ENCODE assay signal across 25 mouse cellular contexts in the genomic region with DNA sequence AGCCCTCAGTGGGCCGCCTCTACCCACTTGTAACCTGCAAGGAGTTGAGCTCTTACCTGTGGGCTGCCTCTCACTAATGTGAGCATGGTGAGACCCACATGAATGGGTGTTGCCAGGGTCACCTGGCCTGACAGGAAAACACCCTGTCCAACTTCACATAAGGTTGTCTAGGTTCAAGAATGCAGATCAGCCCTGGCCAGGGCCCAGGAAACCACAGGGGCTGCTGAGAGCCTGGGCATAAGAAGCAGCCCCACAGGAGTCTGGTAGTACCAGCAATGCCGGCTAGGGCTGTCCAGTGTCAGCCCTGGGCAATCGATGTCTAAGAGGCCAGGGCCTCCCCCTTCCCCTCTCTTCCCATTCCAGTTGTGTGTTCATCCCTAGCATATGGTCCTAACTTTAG. TPM values are rescaled to one million over a fixed set of nuclear protein-coding genes. Genes with fewer than 3 reads are reported as not detected.
A peak's percentile ranks its signal among the peaks of the same experiment; 100 is the strongest.
DNase-seq lines count a peak whose midpoint lies in the region; ATAC-seq and TF ChIP-seq lines count a peak whose summit lies in the region.
"Had no signal": no experiment of that assay in that cellular context is flagged by ENCODE, and none has a peak within 500 bp of the region (broad histone marks: within the 10 kb centered on the region; RNA-seq: fewer than 3 reads in every experiment).

No protein-coding gene starts in this region.

- no peak for ATAC-seq in liver, embryonic 11.5 days (replicated peaks; ENCODE audit: low FRiP score)
- ATAC-seq in liver, embryonic 14.5 days (ENCODE audit: insufficient read depth) = no peak
- ATAC-seq in forebrain, embryonic 16.5 days = no peak
- ATAC-seq: forebrain, postnatal 0 days; hindbrain, postnatal 0 days; intestine, embryonic 16.5 days; lung, postnatal 0 days; midbrain, embryonic 13.5 days had no signal

- 75% methylated on average over 3 of the region's 3 CpGs for WGBS in heart, embryonic 10.5 days
- WGBS in liver, embryonic 11.5 days = 57% methylated on average over 3 of the region's 3 CpGs
- 52% methylated on average over 3 of the region's 3 CpGs for WGBS in liver, embryonic 14.5 days (ENCODE audit: insufficient replicate concordance)
- 77% methylated on average over 3 of the region's 3 CpGs for WGBS in forebrain, embryonic 16.5 days

- H3K36me3 ChIP-seq in heart, embryonic 10.5 days = peaks cover 28% of the 10 kb centered on the region
- peaks cover 22% of the 10 kb centered on the region for H3K36me3 ChIP-seq in liver, embryonic 11.5 days (ENCODE audit: control insufficient read depth, insufficient read depth, low read length)
- peaks cover 0 to 74% of the 10 kb centered on the region in 2 experiments; a peak in 3 of 4 replicates for H3K36me3 ChIP-seq in MEL (ENCODE audit: control insufficient read depth in 1 of 2, insufficient read depth in 2 of 2, low read length in 2 of 2)
- peaks cover 51% of the 10 kb centered on the region for H3K36me3 ChIP-seq in liver, embryonic 14.5 days (replicated peaks; ENCODE audit: control insufficient read depth, insufficient read depth, low read depth)
- no peaks in the 10 kb centered on the region for H3K36me3 ChIP-seq in forebrain, embryonic 16.5 days (ENCODE audit: control insufficient read depth, insufficient read depth)
- H3K36me3 ChIP-seq: embryonic facial prominence, embryonic 15.5 days; forebrain, embryonic 10.5 days; limb, embryonic 15.5 days; midbrain, embryonic 13.5 days had no signal

- intact Hi-C loops in heart, postnatal 10 days (cut with DNase I) = no loop called here

- no peak for TF ChIP-seq POLR2A in MEL (IDR thresholded peaks at IDR 0.05; ENCODE audit: control insufficient read depth in 1 of 2, insufficient read depth in 1 of 2, low read depth in 1 of 2, low read length in 2 of 2, poor library complexity in 1 of 2)

- no peak overlapping the region for H3K4me3 ChIP-seq in heart, embryonic 10.5 days
- H3K4me3 ChIP-seq in liver, embryonic 11.5 days (ENCODE audit: low read depth, low read length) = 0 out of 2 replicates have a peak overlapping the region, but pooled peaks have one; percentile 28
- H3K4me3 ChIP-seq in MEL (ENCODE audit: control insufficient read depth in 1 of 2, insufficient read depth in 1 of 2, low read depth in 2 of 2, low read length in 2 of 2) = no peak overlapping the region
- H3K4me3 ChIP-seq in liver, embryonic 14.5 days (ENCODE audit: insufficient read depth in 1 of 2, low read depth in 2 of 2, low read length in 2 of 2) = peak overlapping the region; percentile 50 to 91; a peak in 3 of 4 replicates
- H3K4me3 ChIP-seq in forebrain, embryonic 16.5 days (replicated peaks; ENCODE audit: low read length) = no peak overlapping the region
- H3K4me3 ChIP-seq: embryonic facial prominence, embryonic 15.5 days; forebrain, embryonic 10.5 days; limb, embryonic 15.5 days; midbrain, embryonic 13.5 days had no signal

- peak overlapping the region; percentile 75 for H3K9ac ChIP-seq in liver, embryonic 11.5 days (ENCODE audit: low read depth, low read length)
- H3K9ac ChIP-seq in MEL (ENCODE audit: control insufficient read depth, low read depth, low read length, poor library complexity, severe bottlenecking) = peak overlapping the region; percentile 41
- peak overlapping the region; percentile 72 for H3K9ac ChIP-seq in liver, embryonic 14.5 days (replicated peaks)
- H3K9ac ChIP-seq in forebrain, embryonic 16.5 days (replicated peaks; ENCODE audit: low read depth, low read length) = no peak overlapping the region
- H3K9ac ChIP-seq: embryonic facial prominence, embryonic 15.5 days; forebrain, postnatal 0 days; limb, embryonic 15.5 days; midbrain, embryonic 13.5 days had no signal

- no peak for DNase-seq in heart, embryonic 10.5 days (ENCODE audit: low spot score)
- no peak for DNase-seq in heart, postnatal 10 days
- no peak for DNase-seq in liver, embryonic 11.5 days (ENCODE audit: low spot score)
- DNase-seq in liver (no peak), MEL (ENCODE audit: low read depth, low spot score) (no peak)
- DNase-seq in liver, embryonic 14.5 days (ENCODE audit: low read depth in 3 of 3, low spot score in 3 of 3) = no peak
- DNase-seq in urinary bladder, adult 18-20 months (ENCODE audit: low spot score in 2 of 2) = no peak
- DNase-seq: adrenal gland, adult 8-10 months; cerebellum, adult 18-20 months; cerebellum, postnatal 36 days; embryo, embryonic 11 days; forebrain, postnatal 0 days; gastrocnemius, postnatal 36 days; kidney, adult 9 months; kidney, postnatal 14 days; left cerebral cortex, postnatal 4 days; thymus, postnatal 14 days had no signal

- peaks cover 100% of the 10 kb centered on the region for H3K4me1 ChIP-seq in heart, embryonic 10.5 days
- H3K4me1 ChIP-seq in liver, embryonic 11.5 days (replicated peaks; ENCODE audit: control insufficient read depth, insufficient read depth, low read length) = peaks cover 90% of the 10 kb centered on the region
- H3K4me1 ChIP-seq in MEL (ENCODE audit: control insufficient read depth in 1 of 2, insufficient read depth in 2 of 2, low read length in 2 of 2) = peaks cover 17 to 80% of the 10 kb centered on the region in 2 experiments
- peaks cover 80 to 84% of the 10 kb centered on the region in 2 experiments for H3K4me1 ChIP-seq in liver, embryonic 14.5 days (replicated peaks; ENCODE audit: control insufficient read depth in 2 of 2, insufficient read depth in 2 of 2, low read length in 1 of 2)
- H3K4me1 ChIP-seq in forebrain, embryonic 16.5 days (replicated peaks; ENCODE audit: control insufficient read depth, insufficient read depth, low read length) = peaks cover 16% of the 10 kb centered on the region

- 0 out of 2 replicates have a peak, but pooled peaks cover 11% of the 10 kb centered on the region for H3K27me3 ChIP-seq in heart, embryonic 10.5 days (ENCODE audit: insufficient read depth, poor library complexity, severe bottlenecking)
- H3K27me3 ChIP-seq in liver, embryonic 11.5 days (replicated peaks; ENCODE audit: control insufficient read depth, insufficient read depth, low read length) = no peaks in the 10 kb centered on the region
- no peaks in the 10 kb centered on the region for H3K27me3 ChIP-seq in MEL (ENCODE audit: control insufficient read depth in 1 of 2, insufficient read depth in 2 of 2, low read length in 2 of 2)
- no peaks in the 10 kb centered on the region for H3K27me3 ChIP-seq in liver, embryonic 14.5 days (ENCODE audit: control insufficient read depth, insufficient read depth, low read length)
- H3K27me3 ChIP-seq in forebrain, embryonic 16.5 days (replicated peaks; ENCODE audit: control insufficient read depth, insufficient read depth, low read length) = peaks cover 6% of the 10 kb centered on the region

- TF ChIP-seq RAD21 in MEL (IDR thresholded peaks at IDR 0.05; ENCODE audit: low read depth, low read length) = no peak

- TF ChIP-seq EP300 in MEL (IDR thresholded peaks at IDR 0.05; ENCODE audit: low read depth in 1 of 2, low read length in 2 of 2) = no peak
- no peak for TF ChIP-seq EP300 in liver, embryonic 14.5 days (IDR thresholded peaks at IDR 0.05; ENCODE audit: low read depth)

- H3K9me3 ChIP-seq in heart, embryonic 10.5 days = no peaks in the 10 kb centered on the region
- no peaks in the 10 kb centered on the region for H3K9me3 ChIP-seq in liver, embryonic 11.5 days (ENCODE audit: control insufficient read depth, low read length)
- H3K9me3 ChIP-seq in MEL (replicated peaks; ENCODE audit: insufficient read depth, low read length) = no peaks in the 10 kb centered on the region
- no peaks in the 10 kb centered on the region for H3K9me3 ChIP-seq in liver, embryonic 14.5 days (ENCODE audit: control insufficient read depth, low read length)
- no peaks in the 10 kb centered on the region for H3K9me3 ChIP-seq in forebrain, embryonic 16.5 days (ENCODE audit: control insufficient read depth, low read length)
- H3K9me3 ChIP-seq: embryonic facial prominence, embryonic 15.5 days; forebrain, embryonic 10.5 days; limb, embryonic 15.5 days; midbrain, embryonic 13.5 days had no signal

- TF ChIP-seq CTCF in MEL (IDR thresholded peaks at IDR 0.05 in 2 of 3, conservative IDR thresholded peaks at IDR 0.05 in 1 of 3; ENCODE audit: control insufficient read depth in 1 of 3, insufficient read depth in 1 of 3, low read depth in 2 of 3, low read length in 3 of 3, poor library complexity in 1 of 3, severe bottlenecking in 1 of 3) = no peak
- TF ChIP-seq CTCF in liver, embryonic 14.5 days (IDR thresholded peaks at IDR 0.05; ENCODE audit: low read depth) = peak; percentile 28; the same call in 1 of the 2 replicates

- peak overlapping the region; percentile 97 for H3K4me2 ChIP-seq in liver, embryonic 11.5 days
- H3K4me2 ChIP-seq in liver, embryonic 14.5 days (ENCODE audit: low read depth) = peak overlapping the region; percentile 93
- no peak overlapping the region for H3K4me2 ChIP-seq in forebrain, embryonic 16.5 days (ENCODE audit: low read length)
- H3K4me2 ChIP-seq: embryonic facial prominence, embryonic 15.5 days; limb, embryonic 15.5 days; midbrain, embryonic 13.5 days had no signal

- H3K27ac ChIP-seq in heart, embryonic 10.5 days = peak overlapping the region; percentile 95
- H3K27ac ChIP-seq in liver, embryonic 11.5 days (ENCODE audit: low read depth, low read length) = peak overlapping the region; percentile 99
- peak overlapping the region; percentile 91 for H3K27ac ChIP-seq in MEL (ENCODE audit: control insufficient read depth, low read depth, low read length)
- H3K27ac ChIP-seq in liver, embryonic 14.5 days = peak overlapping the region; percentile 88
- no peak overlapping the region for H3K27ac ChIP-seq in forebrain, embryonic 16.5 days (ENCODE audit: low read length)
- H3K27ac ChIP-seq: embryonic facial prominence, embryonic 15.5 days; hindbrain, postnatal 0 days; limb, embryonic 15.5 days; midbrain, embryonic 13.5 days had no signal

- H3K79me2 ChIP-seq in MEL (ENCODE audit: control insufficient read depth, insufficient read depth, low read length, poor library complexity) = peaks cover 92% of the 10 kb centered on the region

TF ChIP-seq in MEL, 35 proteins besides CTCF, POLR2A, EP300 and RAD21 (continues in another document):
- no peak for TF ChIP-seq POLR2AphosphoS5 (IDR thresholded peaks at IDR 0.05; ENCODE audit: borderline replicate concordance, low read depth, low read length)
- no peak for TF ChIP-seq CHD1 (IDR thresholded peaks at IDR 0.05; ENCODE audit: low read depth, low read length)
- no peak for TF ChIP-seq ETS1 (IDR thresholded peaks at IDR 0.05; ENCODE audit: low read depth, low read length)
- no peak for TF ChIP-seq MYB (IDR thresholded peaks at IDR 0.05; ENCODE audit: low read depth, low read length)

RNA-seq across cellular contexts. Expression of a gene that starts 6.4 kb away (rescaled TPM):
- 5.7 and 12.8 TPM in 2 replicates for polyA plus RNA-seq in heart, embryonic 10.5 days (2016; fragmentation: Nextera tagmentation; extraction: Ambion mirVana)
- total RNA-seq in heart, postnatal 10 days (2021) = 10 to 100 TPM; 35.3 to 38.0 TPM
- polyA plus RNA-seq in liver, embryonic 11.5 days (2014; fragmentation: Nextera tagmentation; extraction: Ambion mirVana) = 22.7 and 26.5 TPM in 2 replicates
- total RNA-seq in MEL (2012; rRNA removed) = 104 and 133 TPM in 2 replicates
- 100 to 1,000 TPM; 260 to 343 TPM for polyA plus RNA-seq in MEL (2012; ENCODE audit: insufficient read depth in 1 of 2, insufficient read length in 2 of 2, low read depth in 1 of 2, low replicate concordance in 2 of 2, missing spikeins in 1 of 2)
- polyA plus RNA-seq in liver, embryonic 14.5 days (2012; rRNA removed) = 69.6 and 80.3 TPM in 2 replicates
- polyA plus RNA-seq in liver, embryonic 14.5 days (2014; fragmentation: Nextera tagmentation; extraction: Ambion mirVana) = 13.3 and 16.2 TPM in 2 replicates
- polyA plus RNA-seq in forebrain, embryonic 16.5 days (2015; fragmentation: Nextera tagmentation; extraction: Ambion mirVana) = 0.41 and 0.65 TPM in 2 replicates

Comparison
In these comparisons a context has a peak if more than half of its experiments do, and no peak if none do; other contexts are left out.
1. H3K4me3 ChIP-seq: peak in liver, embryonic 11.5 days (single experiment) and liver, embryonic 14.5 days (2 of 2); none in heart, embryonic 10.5 days (single experiment), MEL (0 of 2) and forebrain, embryonic 16.5 days (single experiment).